10 mouse cellular contexts compared by ENCODE assay signal in genomic region chr4:97936912-97937311, GRCm38 (mm10).
DNase-seq lines count a peak whose midpoint lies in the region; ATAC-seq lines count a peak whose summit lies in the region.
"Had no signal": no experiment of that assay in that cellular context is flagged by ENCODE, and none has a peak within 500 bp of the region (broad histone marks: within the 10 kb centered on the region; RNA-seq: fewer than 3 reads in every experiment).

No protein-coding gene starts in this region.

- 25% methylated on average over 3 of the region's 3 CpGs for WGBS in forebrain, embryonic 15.5 days
- 65% methylated on average over 3 of the region's 3 CpGs for WGBS in forebrain, embryonic 10.5 days
- 44% methylated on average over 3 of the region's 3 CpGs for WGBS in kidney, embryonic 15.5 days

- peak; percentile 75 for ATAC-seq in forebrain, embryonic 15.5 days (replicated peaks)
- ATAC-seq in kidney, embryonic 15.5 days (replicated peaks; ENCODE audit: low FRiP score): no peak

- H3K4me2 ChIP-seq in forebrain, embryonic 15.5 days (replicated peaks): no peak overlapping the region
- no peak overlapping the region for H3K4me2 ChIP-seq in kidney, embryonic 15.5 days

- no peak for DNase-seq in forebrain, embryonic 10.5 days (ENCODE audit: extremely low spot score, low spot score)
- DNase-seq in kidney, adult 11 months: no peak
- peak; percentile 49 to 54 for DNase-seq in kidney, postnatal 36 days
- DNase-seq in Muller cell, postnatal 12 days (ENCODE audit: inconsistent ontology term): no peak
- DNase-seq in c-Kit-positive CD71-positive TER-119-positive erythroid progenitor cells, embryonic 14.5 days (ENCODE audit: low spot score): no peak
- DNase-seq: thymus, postnatal 14 days had no signal

- no peak overlapping the region; the same call in 1 of the 2 replicates for H3K27ac ChIP-seq in forebrain, embryonic 15.5 days (replicated peaks)
- no peak overlapping the region for H3K27ac ChIP-seq in forebrain, embryonic 10.5 days
- H3K27ac ChIP-seq in kidney, embryonic 15.5 days: 0 out of 2 replicates have a peak overlapping the region, but pooled peaks have one; percentile 23
- H3K27ac ChIP-seq in brown adipose tissue, adult 24 weeks (replicated peaks; ENCODE audit: low read depth, low read length): peak overlapping the region; percentile 23; the same call in 1 of the 2 replicates

- peaks cover 46% of the 10 kb centered on the region for H3K4me1 ChIP-seq in forebrain, embryonic 15.5 days
- H3K4me1 ChIP-seq in forebrain, embryonic 10.5 days: peaks cover 21% of the 10 kb centered on the region
- peaks cover 14% of the 10 kb centered on the region for H3K4me1 ChIP-seq in kidney, embryonic 15.5 days
- peaks cover 15% of the 10 kb centered on the region for H3K4me1 ChIP-seq in brown adipose tissue, adult 24 weeks (ENCODE audit: control insufficient read depth, insufficient read depth, insufficient read length, low read length)

- no peaks in the 10 kb centered on the region for H3K36me3 ChIP-seq in forebrain, embryonic 15.5 days
- no peaks in the 10 kb centered on the region for H3K36me3 ChIP-seq in forebrain, embryonic 10.5 days (replicated peaks)
- H3K36me3 ChIP-seq in kidney, embryonic 15.5 days: no peaks in the 10 kb centered on the region

- no peaks in the 10 kb centered on the region for H3K27me3 ChIP-seq in forebrain, embryonic 15.5 days
- H3K27me3 ChIP-seq in forebrain, embryonic 10.5 days (ENCODE audit: poor library complexity, severe bottlenecking): no peaks in the 10 kb centered on the region
- no peaks in the 10 kb centered on the region for H3K27me3 ChIP-seq in kidney, embryonic 15.5 days
- H3K27me3 ChIP-seq: CH12.LX had no signal

- H3K9ac ChIP-seq in forebrain, embryonic 15.5 days (replicated peaks): no peak overlapping the region
- H3K9ac ChIP-seq in kidney, embryonic 15.5 days: no peak overlapping the region

- no peaks in the 10 kb centered on the region for H3K9me3 ChIP-seq in forebrain, embryonic 15.5 days
- no peaks in the 10 kb centered on the region for H3K9me3 ChIP-seq in forebrain, embryonic 10.5 days
- H3K9me3 ChIP-seq in kidney, embryonic 15.5 days (replicated peaks): no peaks in the 10 kb centered on the region

- H3K4me3 ChIP-seq in forebrain, embryonic 15.5 days: no peak overlapping the region
- H3K4me3 ChIP-seq in forebrain, embryonic 10.5 days: no peak overlapping the region
- no peak overlapping the region for H3K4me3 ChIP-seq in kidney, embryonic 15.5 days (replicated peaks)
- H3K4me3 ChIP-seq in brown adipose tissue, adult 24 weeks (ENCODE audit: insufficient read depth, low read depth, low read length): no peak overlapping the region

Comparison
In these comparisons a context has a peak if more than half of its experiments do, and no peak if none do; other contexts are left out.
1. DNase-seq: peak in kidney, postnatal 36 days (2 of 2); none in forebrain, embryonic 10.5 days (single experiment), kidney, adult 11 months (single experiment), Muller cell, postnatal 12 days (single experiment) and c-Kit-positive CD71-positive TER-119-positive erythroid progenitor cells, embryonic 14.5 days (single experiment).
2. H3K27ac ChIP-seq: peak in kidney, embryonic 15.5 days (single experiment) and brown adipose tissue, adult 24 weeks (single experiment); none in forebrain, embryonic 15.5 days (single experiment) and forebrain, embryonic 10.5 days (single experiment).